Mouse (Mus musculus) cortical plate, adult 2 months (tissue): ENCODE data around the gene Ankrd52.

Experiments used
- CTCF ChIP-seq: fragments of 200-500 bp; IDR thresholded peaks from 2 replicates; pipeline ENCODE4 v1.5.1; 2011; ENCODE audit warnings: mild to moderate bottlenecking, control low read depth, low read length; ENCODE audit not compliant: insufficient read depth; ENCODE audit errors: extremely low read depth
- POLR2A ChIP-seq: fragments of 200-500 bp; IDR thresholded peaks from 2 replicates; pipeline ENCODE4 v1.6.1; 2011; ENCODE audit warnings: mild to moderate bottlenecking, low read length, control low read depth; ENCODE audit not compliant: insufficient read depth; ENCODE audit errors: extremely low read depth

DNA sequence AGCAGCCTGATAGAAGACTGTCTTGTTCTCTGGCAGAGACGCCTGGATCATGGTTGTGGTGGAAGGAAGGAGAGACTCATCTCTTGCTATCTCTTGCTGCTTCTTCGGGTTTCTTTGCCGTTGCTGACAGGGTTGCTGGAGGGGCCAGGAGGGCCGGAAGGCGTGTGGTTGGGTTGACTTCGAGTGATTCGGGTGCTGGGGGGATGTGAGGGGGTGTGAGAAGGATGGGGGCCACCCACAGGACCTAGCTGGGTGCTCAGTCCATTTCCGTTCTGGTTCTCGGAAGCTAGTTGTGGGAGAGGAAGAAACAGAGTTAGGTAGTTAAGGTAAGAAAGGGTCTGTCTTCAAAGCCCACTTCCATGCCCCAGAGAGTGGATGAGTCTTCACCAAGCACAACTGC, 24.7 kb downstream of the Ankrd52 start:
- TF ChIP-seq CTCF (no peak), POLR2A (no peak)
